Mouse (Mus musculus): Measurements from ENCODE around the gene Prkar1a. TPM values are rescaled to one million over a fixed set of nuclear protein-coding genes. Genes with fewer than 3 reads are reported as not detected.
"Not testable (repeated sequence)": the region's sequence is repeated elsewhere in the genome, so short reads cannot be mapped to it uniquely, and the experiment has no call there.

Gene Prkar1a
- total RNA-seq, 2 experiments from 2014 or later: 371 to 461 TPM

DNA sequence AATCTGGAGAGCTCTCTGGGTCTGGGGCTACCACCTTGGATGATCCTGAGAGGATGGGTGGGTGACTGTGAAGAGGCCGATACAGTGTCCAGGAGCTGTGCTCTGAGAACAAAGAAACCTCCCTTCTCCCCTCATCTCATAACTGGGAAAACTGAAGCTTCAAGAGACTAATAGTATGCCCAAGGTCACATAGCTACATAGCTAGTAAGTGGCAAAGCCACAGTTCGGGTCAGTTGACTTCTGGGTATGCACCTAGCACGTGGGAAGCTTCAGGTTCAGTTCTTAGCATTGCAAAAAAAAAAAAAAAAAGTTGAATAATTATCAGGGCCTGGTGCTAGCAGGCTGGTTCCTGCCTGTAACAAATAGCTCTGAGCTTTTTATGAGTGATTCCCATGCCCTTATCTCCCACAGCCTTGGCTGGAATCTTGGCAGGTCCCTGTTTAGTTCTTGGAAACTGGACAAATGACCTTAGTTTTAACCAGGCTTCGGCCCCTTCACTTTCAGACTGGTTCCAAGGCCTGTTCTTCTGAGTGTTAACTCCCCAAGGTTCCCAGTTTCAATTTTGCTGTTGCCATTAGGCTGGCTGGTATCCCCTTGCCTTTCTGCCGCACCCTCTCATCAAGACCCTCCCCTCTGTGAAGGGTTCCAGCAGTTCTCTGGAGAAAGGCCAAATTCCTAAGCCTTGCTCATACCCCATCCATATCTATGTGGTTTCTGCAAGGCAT, 7.5 kb upstream of the Prkar1a start:
- peak; percentile 76 to 85 for DNase-seq

DNA sequence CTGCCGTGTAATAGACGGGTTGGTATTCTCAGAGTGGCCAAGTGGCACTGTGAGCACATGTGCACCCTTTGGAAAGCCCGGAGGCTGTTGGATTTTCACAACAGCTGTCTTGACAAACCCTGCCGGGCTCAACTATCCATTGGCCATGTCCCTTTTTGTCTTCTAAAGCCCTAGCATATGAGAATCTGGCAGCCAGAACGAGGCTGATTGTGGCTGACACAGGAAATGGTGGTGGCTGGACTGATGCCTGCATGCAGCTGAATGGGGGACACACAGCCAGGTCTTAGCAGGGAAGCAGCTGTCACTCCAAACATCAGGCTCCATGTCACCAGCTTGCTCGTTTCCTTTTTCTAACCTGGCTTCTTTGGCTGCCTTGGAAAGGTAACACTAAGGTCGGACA, 695 bp upstream of the Prkar1a start:
- peak; percentile 74 to 80 for DNase-seq

DNA sequence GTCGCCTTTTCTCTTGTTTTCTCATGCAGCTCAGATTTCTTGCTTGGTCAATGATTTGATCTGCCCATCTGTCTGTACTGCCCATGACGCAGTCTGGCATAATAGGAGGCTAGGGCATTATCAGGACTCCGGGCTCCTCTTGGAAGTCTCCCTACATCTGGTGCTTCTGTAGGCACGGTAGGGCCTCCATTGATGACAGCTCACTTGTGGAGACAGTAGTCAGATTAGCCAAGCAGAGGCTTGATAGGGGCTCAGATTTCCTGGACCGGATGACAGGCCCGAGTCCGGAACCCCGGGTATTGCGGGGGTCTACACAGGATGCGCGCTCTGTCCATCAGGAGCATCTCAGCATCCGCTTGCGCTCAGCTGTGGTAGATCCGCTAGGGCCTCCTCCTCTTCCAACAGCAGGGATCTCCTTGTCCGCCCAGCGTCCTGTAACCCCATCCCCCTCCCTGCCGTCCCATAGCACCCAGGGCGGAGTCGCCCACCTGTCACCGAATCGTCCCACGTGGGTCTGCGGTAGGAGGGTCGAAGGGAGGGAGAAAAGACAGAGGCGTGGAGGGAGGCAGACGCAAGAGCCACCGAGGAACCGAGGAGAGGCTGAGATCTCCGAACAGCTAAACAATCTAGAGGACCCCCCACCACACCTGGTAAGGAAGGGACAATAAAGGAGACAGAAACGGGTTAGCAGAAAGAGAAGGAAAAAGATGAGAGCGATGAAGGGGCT, 933 bp downstream of the Prkar1a start:
- DNase-seq: peak; percentile 84 to 86

DNA sequence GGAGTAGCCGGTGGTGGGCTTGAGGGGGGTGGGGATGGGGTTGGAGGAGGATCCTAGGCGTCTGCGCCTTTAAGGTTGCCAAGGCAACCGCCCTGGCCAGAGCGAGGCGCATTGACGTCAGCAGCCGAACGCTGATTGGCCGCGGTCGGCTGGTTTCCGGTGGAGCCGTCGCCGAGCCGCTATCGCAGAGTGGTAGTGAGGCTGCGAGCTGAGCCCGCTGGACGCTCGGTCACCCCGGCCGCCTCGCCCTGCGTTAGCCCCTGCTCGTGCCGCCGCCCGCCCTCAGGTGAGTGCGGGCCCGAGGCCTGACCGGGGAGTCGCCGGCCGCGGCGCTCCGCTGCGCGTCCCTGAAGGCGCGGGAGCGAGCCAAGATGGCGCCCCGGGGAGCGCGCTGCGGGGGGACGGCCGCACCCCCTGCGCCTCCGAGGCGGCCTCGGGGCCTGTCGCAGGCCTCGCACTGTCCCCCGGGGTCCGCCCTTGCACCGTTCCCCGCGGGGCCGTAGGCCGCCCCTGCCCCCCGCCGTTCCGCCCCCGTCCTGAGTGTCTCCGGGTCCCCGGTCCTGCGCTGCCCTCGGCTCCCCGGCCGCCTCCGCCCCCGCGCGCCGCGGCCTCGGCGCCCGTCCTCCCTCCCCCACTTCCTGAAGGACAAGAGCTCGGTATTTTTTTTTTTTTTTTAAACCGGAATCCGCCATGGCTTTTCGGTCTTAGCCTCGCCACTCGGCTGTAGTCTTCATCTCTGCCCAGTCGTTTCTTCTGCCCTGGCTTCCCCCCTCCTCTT, 1.8 kb downstream of the Prkar1a start:
- DNase-seq: peak; percentile 95 to 96

DNA sequence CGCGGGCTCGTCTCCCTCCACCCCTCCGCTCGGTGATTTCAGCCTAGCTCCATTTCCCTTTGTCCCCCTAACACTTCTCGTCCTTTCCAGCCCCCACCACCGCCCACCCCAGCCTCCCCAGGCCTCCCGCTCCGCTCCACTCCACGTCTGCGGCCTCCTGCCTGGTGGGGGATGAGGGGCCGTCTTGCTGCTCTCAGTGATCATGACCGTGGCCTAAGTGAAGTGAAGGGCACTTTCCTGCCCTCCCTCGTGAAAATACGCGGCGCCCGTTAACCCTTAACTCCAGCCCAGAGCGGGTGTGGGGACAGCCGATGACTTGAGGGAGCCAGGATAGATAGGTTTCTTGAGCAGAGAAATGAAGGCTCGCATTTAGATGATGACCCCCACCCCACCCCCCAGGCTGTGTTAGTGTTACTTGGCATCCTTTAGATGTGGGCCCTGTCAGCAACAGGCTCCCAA, 2.4 kb downstream of the Prkar1a start:
- DNase-seq: peak in 1 of 2 experiments; percentile 37

DNA sequence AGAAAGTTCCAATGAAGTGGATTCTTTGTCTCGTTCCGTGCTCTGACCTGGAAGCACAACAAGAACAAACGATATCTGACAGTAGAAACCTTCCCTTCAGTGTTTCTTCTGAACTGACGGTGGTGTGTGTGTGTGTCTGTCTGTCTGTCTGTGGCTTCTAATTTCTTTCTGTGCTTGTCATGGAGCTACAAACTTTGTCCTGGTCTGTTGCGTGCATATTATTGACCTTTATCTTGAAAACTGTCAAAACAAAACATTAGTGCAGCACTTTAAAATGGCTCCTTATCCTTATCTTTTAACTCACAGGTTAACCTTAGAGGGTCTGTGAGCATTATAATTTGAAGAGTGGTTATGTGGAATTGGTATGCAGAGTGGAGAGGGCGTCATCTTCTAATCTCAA, 3.3 kb downstream of the Prkar1a start:
- no peak for DNase-seq

DNA sequence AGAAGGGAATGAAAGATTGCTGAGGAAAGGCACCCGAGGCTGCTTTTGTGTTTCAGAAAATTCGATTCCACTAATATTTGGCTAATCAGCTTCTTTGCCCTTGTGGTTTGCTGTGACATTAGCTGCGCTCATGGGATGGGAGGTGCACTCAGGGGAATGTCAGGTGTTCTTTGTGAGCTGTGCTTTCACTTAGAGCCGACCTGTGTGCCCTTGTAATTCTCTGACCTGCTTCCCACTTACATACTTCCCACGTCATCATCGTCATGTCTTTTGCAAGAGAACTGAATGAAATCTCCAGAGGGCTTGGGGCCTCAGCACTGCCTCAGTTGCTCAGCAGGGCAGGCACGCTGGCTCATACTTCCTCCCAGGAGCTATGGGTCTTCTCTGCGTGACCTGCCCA, 4.0 kb downstream of the Prkar1a start:
- no peak for DNase-seq

DNA sequence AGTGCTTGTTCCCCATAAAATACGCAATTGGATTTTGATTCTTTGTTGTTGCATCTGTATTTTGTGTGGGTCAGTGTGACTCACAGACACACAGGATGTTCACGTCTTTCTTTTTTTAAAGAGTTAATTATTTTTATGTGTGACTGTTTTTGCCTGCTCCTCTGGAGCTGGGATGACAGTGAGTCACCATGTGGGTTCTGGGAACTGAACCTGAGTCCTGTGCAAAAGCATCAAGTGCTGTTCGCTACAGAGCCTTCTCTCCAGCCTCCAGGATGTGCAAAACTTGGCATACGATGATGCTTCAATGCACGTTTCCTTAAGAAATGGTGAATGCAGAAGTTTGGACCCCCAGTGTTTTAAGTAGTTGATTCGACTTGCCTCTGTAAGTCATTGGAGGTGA, 5.4 kb downstream of the Prkar1a start:
- DNase-seq: no peak

DNA sequence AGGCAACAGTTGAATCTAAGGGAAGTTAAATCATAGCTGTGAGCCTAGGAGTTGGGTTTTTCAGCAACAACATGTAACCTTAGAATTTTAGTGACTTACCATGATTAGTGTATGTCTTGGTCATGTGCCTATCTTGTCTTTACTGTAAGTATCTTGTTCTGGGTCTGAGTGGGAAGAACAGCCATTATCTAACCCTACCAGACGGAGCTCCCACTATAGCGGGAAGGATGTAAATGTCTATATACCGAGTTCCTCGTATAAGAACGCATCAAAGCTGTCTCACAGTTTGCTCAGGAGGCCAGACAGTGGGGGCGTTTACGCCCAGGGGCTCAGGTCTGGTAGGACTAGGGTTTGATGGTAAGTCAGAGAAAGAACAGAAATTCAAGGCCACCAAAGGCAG, 7.0 kb downstream of the Prkar1a start:
- no peak for DNase-seq

DNA sequence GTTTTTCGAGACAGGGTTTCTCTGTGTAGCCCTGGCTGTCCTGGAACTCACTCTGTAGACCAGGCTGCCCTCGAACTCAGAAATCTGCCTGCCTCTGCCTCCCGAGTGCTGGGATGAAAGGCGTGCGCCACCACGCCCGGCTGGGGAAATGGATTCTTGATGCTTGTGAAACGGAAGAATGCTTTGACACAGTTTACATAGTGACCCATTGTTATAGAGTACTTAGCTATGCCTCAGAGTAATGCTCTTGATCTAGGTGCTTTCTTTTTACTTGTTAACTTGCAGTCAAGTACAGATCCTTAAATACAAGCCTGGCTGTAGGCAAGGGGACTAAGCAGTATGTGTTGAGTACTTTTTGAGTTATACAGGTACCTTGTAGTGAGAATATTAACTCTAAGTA, 11.3 kb downstream of the Prkar1a start:
- DNase-seq: not testable (repeated sequence)

DNA sequence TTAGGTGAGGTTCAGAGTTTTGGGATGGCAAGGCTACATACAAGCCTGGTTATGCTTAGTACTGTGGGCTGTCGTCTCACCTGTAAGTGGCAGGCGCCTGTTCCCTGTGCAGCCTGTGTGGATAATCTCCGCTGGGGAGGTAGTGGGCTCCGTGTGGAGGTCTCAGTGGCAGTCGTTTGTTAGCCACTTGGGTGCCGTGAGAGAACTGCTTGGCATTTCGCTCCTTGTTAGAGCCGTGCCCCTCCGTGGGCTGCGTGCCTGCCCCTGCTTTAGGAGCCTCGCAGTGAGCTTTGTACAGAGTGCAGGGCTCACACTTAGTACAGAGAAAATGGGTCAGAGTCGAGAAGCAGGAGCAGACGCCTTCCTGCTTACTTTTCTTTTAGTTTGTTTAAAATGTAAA, 15.1 kb downstream of the Prkar1a start:
- DNase-seq: no peak

DNA sequence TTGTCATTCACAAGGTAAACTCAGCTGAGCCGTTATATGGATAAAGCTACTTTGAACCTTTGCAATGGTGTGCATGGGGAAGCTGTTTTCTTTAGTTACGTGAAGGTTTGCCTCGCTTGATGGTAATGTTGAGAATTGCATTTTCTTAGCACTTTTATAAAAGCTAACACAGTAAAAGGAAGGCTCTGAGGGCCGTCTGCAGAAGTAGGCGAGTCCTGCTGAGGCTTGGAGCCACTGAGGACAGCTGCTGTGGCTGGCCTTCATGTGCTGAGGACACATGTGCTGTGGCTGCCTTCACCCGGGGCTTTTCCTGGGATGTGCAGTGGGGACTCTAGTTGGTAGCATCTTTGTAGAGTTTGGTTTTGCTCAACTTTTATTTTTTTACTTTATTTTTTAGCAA, 16.2 kb downstream of the Prkar1a start:
- no peak for DNase-seq

DNA sequence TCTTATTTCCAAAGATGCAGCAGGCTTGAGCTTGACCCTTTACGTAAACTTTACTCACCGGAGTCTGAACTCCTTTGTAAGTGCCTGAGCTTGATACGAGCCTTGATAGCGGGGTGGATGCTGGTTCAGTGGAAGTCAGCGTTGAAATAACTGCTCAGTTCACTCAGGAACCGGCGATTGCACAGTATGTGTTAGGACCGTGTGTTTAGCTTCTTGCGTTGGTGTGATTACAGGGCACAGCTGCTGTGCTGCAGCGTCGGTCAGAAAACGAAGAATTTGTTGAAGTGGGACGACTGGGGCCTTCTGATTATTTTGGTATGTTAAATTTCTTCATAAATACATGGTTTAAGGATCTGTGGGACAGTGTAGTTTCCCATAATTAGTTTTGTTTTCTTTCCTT, 17.2 kb downstream of the Prkar1a start:
- no peak for DNase-seq

DNA sequence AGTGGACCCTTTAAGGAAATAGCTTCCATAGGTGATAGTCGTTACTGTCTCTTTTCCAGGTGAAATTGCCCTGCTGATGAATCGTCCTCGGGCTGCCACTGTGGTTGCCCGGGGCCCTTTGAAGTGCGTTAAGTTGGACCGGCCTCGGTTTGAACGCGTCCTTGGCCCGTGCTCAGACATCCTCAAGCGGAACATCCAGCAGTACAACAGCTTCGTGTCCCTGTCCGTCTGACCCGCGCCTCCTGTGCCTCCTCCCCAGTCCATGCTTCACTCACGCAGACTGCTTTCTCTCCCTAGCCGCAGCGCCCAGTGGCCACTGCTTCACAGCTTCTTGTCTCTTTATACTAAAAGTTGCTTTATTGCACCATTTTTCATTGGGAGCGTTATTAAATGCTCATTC, 18.2 kb downstream of the Prkar1a start:
- no peak for DNase-seq

DNA sequence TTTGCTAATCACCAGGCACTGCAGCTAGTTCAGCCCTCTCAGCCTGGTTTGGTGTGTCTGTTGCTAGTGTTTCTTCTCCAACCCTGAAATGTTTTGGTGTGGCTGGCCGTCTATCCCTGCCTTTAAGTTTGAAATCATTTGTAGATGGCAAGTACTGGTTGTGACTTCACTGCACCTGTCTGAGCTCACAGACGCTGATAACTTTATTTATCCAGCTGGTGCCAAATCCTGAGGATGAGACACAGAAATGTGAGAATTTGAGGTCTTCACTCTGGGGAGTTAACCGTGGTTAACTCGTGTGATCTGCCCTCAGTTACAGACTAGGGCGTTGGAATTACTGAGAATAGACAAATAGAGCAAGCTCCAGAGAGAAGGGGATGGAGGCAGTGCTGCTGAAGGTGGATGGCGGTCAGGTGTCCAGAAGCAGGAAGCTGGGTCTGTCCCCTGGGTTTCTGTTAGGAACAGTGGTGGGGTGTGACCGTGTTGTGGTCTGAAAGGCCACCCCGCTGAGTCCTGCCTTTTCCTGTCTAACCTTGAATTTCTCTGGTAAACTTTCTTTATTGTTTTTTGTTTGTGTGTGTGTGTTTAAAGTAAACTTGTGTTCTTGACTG, 19.0 kb downstream of the Prkar1a start:
- no peak for DNase-seq

DNA sequence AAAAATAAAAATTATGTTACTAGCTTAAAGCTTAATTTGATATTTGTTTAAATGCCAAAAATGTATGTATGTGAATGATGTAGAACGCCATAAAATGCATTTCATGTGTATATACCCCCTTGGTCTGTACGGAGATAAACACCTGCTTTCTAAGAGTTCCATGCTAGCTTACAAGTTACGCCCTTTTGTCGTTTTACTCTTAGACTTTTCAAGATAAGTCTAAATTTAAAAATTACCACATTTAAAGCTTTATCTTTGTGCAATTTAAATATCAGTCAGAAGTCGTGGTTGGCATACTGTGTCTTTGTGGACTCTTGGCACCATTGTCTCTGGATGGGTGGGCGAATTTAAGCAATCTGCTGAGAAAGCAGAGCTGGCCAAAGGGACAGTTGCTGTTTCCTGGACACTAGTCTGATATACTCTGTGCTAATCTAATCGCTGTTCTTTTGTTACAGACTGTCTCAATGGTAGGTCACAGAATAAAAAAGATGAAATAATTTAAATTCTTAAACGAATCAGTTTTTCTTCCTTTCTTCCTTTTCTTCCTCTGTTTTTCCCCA, 20.0 kb downstream of the Prkar1a start:
- DNase-seq: no peak

DNA sequence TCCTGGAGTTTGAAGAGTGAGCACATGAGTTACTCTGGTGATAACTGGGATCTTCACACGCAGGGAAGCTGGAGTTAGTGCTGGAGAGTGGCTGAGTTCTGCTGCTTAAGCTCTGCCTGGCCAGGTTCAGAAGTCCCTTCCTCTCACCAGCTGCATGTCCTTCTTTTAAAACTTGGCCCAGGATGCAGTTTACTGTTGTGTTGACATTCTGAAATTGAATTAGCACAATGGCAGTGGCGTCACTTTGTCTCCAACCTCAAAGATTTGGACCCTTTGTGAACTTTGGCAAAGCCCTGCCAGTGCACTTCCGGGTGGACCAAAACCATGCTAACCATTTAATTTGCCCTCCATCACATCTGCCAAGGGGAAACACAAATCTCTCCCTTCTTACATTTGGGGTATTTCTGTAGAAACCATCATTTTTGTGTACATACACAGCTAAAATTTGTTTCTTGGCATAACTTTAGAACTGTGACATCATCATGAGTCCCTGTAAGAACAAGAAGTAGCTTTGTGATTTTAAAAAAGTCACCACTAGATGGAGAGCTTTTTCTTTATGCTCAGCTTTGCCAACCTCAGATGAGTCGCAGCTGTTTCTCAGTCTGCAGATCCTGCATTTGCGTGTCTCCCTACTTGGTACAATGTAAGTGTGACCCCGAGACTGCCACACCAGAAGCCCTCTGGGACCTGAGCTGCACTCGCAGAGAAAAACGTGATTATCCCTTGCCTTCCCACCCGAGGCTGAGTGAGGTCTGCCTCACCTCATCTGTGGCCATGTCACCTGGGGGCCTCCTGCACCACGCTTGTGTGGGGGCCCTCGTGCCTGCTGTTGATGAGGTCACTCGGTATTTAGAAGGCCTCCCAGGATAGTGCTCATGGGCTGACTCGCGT, 21.1 kb downstream of the Prkar1a start:
- DNase-seq: peak; percentile 54 to 74

DNA sequence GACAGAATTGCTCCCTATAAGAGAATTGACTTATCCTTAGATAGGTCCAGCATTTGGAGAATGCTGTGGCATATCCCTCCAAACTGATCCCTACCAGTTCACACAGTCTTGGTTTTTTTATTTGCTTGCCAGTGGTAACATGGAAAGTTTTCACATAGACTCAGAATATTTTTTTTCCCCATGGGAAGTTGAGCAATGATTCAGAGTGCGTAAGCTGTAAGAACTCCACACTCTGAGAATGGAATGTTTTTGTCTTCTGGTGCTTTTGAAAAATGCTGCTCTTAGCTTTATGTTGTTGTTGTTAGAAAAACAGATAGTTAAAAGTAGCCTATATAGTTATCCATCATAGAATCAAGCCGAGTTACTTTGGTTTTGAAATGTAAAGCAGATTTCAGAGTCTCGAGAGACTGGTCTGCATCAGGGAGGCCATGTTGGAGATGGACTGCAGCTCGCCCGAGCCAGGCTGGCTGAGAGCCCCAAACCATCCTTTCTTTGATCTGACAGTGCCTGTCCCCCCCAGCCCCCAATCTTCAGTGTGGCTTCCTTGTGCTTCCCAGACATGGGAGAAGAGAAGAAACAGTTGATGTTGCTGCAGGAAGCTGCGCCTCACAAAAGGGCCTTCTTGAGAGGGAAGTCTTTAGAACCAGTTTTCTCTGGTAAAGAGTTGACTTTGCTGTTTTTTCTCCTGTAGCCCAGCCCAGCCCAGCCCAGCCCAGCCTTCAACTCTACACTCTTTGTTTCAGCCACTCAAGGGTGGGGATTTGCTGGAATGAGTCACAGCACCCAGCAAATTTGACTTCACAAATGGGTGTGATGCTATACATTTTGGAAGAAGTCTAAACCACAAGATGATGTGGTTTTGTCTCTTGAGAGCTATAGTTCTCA, 22.2 kb downstream of the Prkar1a start:
- DNase-seq: peak; percentile 30 to 42

DNA sequence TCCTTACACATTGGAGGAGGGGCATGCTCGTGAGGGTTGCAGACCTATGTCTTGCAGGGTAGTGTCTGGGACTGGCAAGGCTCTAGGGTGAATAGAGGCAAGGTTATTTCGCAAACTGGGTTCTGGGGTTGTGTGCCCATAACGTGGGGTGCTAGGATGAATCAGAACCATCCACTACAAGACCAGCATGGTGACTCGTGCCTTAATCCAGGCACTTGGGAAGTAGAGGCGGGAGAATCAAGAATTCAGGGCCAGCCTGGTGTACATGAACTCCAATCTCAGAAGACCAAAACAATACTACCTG, 22.8 kb downstream of the Prkar1a start:
- no peak for DNase-seq

DNA sequence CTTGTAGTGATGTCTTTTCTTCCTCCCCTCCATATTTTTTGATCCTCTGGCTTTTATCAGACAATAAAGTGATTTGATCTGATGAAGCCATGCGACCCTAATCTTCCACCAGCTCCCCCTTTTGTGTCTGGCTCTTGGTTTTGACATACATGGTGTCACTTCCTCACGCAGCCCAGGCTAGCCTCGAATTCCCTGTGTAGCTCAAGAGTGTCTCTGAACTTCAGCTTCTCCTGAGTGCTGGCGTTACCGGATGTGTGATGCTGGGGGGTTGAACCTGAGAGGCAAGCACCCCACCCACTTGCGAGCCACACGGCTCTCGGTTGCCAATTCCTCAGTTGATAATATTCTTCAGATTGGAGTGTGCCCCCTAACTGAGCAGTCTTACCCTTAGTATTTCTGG, 23.2 kb downstream of the Prkar1a start:
- DNase-seq: no peak
